Mouse (Mus musculus) ES-Bruce4 (cell line): ENCODE results near the gene Gm10320.

ENCODE experiments used
- CTCF ChIP-seq: IDR thresholded peaks from one replicate; pipeline ENCODE4 v1.8.1; 2011; ENCODE audit warnings: low read depth, low read length
- EP300 ChIP-seq: IDR thresholded peaks from 2 replicates; pipeline ENCODE4 v1.6.1; 2011; ENCODE audit warnings: low read depth, low read length; ENCODE audit not compliant: insufficient read depth

- TF ChIP-seq CTCF, result no peak
- peak; percentile 85 for TF ChIP-seq EP300
These were observed 35.4 kb downstream of the Gm10320 start for GRCm38 (mm10) chr13:98456398-98456797.
